Mouse (Mus musculus): ENCODE results near the gene Pcgf6. TPM values are rescaled to one million over a fixed set of nuclear protein-coding genes. Genes with fewer than 3 reads are reported as not detected.

Gene Pcgf6
- 1 to 10 TPM; 2.8 to 3.5 TPM for total RNA-seq (2023)

DNA sequence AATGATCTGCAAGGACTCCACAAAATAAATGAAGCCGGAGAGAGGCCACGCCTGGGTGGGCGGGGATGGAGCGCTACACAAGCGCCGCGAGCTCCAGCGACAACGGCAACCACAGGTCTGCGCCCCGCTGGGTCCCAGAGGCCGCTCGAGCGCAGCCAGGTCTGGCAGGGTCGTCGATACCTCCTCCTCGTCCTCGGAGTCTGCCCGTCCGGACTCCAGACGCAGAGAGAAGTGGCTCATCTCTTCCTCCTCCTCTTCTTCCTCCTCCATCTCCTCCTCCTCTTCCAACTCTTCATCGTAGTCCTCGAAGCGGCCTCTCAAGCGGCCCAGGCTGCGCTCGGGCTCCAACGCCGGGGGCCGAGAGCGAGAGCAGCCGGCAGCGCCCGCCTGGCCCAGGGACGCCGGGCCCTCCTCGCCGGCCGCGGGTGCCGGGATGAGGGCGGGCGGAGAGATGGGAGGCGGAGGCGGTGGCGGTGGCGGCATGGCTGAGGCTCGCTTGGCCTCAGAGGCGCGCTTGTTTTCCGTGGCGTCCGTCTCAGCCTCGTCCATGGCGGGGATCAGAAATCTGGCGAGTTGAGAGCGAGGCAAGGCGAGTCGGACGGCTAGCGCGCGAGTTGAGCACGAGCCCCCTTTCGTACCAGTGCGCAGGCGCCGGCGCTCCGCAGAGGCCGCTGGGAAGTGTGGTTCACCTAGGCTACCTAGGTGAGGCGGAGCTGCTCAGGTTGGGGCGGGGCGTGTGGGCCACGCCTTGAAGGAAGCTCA is at the start of gene Pcgf6:
Pcgf6 (minus strand) TSS at position 636 of the 762 bp plus-strand sequence.

DNA sequence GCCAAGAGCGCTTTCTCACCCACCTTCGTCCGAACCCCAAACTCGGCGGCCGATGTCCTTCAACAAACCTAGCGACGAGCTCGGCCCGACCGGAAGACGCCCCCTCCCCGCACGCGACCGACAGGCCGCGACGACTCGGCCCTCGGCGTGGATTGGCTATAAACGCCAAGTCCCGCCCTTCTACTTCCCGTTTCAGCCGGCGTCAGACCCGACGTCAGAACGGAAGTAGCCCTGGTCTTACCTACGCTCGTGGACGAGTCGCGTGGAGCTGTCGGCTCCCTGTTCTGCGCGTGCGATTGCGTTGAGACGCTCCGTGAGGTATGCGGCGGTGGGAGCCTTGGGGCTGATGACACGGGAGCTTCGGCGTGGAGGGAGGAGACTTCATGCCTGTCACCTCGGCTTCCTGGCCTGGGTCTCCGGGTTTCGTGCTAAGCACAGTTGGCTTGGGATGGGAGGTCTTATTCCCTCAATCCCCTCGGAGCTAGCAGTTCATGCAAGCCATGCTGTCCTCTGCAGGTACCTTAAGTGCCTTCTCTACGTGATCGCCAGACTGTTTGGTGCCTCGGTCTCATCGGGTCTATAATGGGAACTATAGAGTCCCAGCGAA is 39.9 kb upstream of the Pcgf6 start, which contains the start of the genes Usmg5 and Pdcd11:
Usmg5 (minus strand) TSS at position 98 of the 607 bp plus-strand sequence.
Pdcd11 (plus strand) TSS at position 219 of the 607 bp plus-strand sequence.

DNA sequence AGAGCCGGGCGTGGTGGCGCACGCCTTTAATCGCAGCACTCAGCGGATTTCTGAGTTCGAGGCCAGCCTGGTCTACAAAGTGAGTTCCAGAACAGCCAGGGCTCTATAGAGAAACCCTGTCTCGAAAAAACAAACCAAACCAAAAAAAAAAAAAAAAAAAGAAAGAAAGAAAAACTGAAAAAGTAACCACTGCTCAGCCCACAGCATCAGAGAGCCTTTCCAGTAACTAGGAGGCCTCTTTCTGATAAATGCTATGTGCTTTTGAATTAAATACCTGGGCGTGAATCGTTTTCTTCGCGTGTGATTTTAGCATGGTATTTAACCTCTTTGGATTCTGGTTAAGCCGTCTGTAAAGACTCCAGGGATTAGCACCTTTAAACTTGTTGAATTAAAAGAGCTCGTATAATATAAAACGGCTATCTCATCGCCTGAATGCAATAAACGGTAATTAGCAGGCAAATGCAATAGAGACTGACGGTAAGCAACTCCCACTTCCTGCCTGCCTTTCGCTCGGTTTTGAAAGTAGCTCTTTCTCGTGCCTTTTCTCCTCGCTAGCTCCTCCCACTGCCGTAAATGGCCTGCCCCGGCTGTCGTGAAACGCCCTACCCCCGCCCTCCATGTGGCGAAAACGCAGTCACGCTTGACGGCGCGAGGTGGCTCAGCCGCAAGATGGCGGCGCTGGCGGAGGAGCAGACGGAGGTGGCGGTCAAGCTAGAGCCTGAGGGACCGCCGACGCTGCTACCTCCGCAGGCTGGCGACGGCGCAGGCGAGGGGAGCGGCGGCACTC is 16.6 kb upstream of the Pcgf6 start, which contains the start of gene Taf5:
Taf5 (plus strand) TSS at position 651 of the 787 bp plus-strand sequence.

DNA sequence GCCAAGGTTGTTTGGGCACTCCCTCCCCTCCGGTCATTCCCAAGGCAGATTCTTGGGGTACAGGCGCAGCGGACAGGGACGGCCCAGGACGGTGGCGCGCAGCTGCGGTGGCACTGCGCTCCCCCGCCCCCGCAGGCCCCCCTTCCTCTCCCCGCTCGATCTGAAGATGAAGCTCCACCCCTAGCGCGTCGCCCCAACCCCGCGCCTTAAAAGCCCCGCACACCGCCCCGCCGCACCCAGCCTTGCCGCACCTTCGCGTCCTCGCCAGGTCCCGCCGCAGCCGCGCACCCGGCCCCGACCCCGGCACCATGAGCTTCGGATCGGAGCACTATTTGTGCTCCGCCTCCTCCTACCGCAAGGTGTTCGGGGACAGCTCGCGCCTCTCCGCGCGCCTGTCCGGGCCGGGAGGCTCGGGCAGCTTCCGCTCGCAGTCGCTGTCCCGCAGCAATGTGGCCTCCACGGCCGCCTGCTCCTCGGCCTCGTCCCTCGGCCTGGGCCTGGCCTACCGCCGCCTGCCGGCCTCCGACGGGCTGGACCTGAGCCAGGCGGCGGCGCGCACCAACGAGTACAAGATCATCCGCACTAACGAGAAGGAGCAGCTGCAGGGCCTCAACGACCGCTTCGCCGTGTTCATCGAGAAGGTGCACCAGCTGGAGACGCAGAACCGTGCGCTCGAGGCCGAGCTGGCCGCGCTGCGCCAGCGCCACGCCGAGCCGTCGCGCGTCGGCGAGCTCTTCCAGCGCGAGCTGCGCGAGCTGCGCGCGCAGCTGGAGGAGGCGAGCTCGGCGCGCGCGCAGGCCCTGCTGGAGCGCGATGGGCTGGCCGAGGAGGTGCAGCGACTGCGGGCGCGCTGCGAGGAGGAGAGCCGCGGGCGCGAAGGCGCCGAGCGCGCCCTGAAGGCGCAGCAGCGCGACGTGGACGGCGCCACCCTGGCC is 36.0 kb downstream of the Pcgf6 start, which contains the start of the genes Ina and Nt5c2:
Ina (plus strand) TSS at position 252 of the 935 bp plus-strand sequence.
Nt5c2 (minus strand) TSS at position 707 of the 935 bp plus-strand sequence.

Other genes starting within 250 kb of the Pcgf6 start
- gene Ina, start 36.2 kb downstream of the Pcgf6 start, total RNA-seq (2023) = not detected
- gene Nt5c2, start 35.8 kb downstream of the Pcgf6 start, total RNA-seq (2023) = 10 to 100 TPM; 59.5 to 74.9 TPM
- 1 to 10 TPM; 8.2 to 8.8 TPM for gene Taf5, start 16.8 kb upstream of the Pcgf6 start, total RNA-seq (2023)
- 100 to 1,000 TPM; 151 to 156 TPM for gene Usmg5, start 39.7 kb upstream of the Pcgf6 start, total RNA-seq (2023)
- gene Pdcd11, start 39.9 kb upstream of the Pcgf6 start, total RNA-seq (2023) = 10 to 100 TPM; 19.6 to 20.0 TPM
- 10 to 100 TPM; 72.4 to 77.9 TPM for gene Calhm2, start 87.4 kb upstream of the Pcgf6 start, total RNA-seq (2023)
- not detected for gene Calhm1, start 93.3 kb upstream of the Pcgf6 start, total RNA-seq (2023)
- not detected for gene Calhm3, start 106.9 kb upstream of the Pcgf6 start, total RNA-seq (2023)
- gene Neurl1a, start 127.9 kb upstream of the Pcgf6 start, total RNA-seq (2023) = 1 to 10 TPM; 2.6 to 3.1 TPM

Measured in monocyte, adult 59 days (primary cell).